Mouse (Mus musculus) forebrain, embryonic 13.5 days (tissue): ENCODE data around the gene Olfr463. TPM values are rescaled to one million over a fixed set of nuclear protein-coding genes. Genes with fewer than 3 reads are reported as not detected.

Source experiments
- ATAC-seq: fragments of 200-750 bp; cut with Nextera tagmentation; 2 replicates; pipeline ENCODE4 v1.8.0; 2017
- H3K27ac ChIP-seq: fragments of 300-500 bp; sonication (generic); 2 replicates; pipeline ENCODE4 v1.5.1; 2015; ENCODE audit warnings: inconsistent platforms, mild to moderate bottlenecking, moderate library complexity
- H3K27me3 ChIP-seq: fragments of 300-500 bp; sonication (generic); 2 replicates; pipeline ENCODE4 v1.6.1; 2015; ENCODE audit warnings: mild to moderate bottlenecking, inconsistent platforms
- H3K36me3 ChIP-seq: fragments of 300-500 bp; sonication (generic); 2 replicates; pipeline ENCODE4 v1.6.1; 2015; ENCODE audit warnings: mild to moderate bottlenecking, inconsistent platforms; ENCODE audit not compliant: poor library complexity, severe bottlenecking
- H3K4me1 ChIP-seq: fragments of 300-500 bp; sonication (generic); 2 replicates; pipeline ENCODE4 v1.6.1; 2015; ENCODE audit warnings: inconsistent platforms
- H3K4me2 ChIP-seq: fragments of 300-500 bp; sonication (generic); 2 replicates; pipeline ENCODE4 v1.6.1; 2015; ENCODE audit warnings: inconsistent platforms, mild to moderate bottlenecking, moderate library complexity
- H3K4me3 ChIP-seq: fragments of 300-500 bp; sonication (generic); 2 replicates; pipeline ENCODE4 v1.5.1; 2015; ENCODE audit warnings: mild to moderate bottlenecking, inconsistent platforms
- H3K9ac ChIP-seq: fragments of 300-500 bp; sonication (generic); 2 replicates; pipeline ENCODE4 v1.6.1; 2015; ENCODE audit warnings: mild to moderate bottlenecking, inconsistent platforms
- H3K9me3 ChIP-seq: fragments of 300-500 bp; sonication (generic); replicated peaks from 2 replicates; pipeline ENCODE4 v1.6.1; 2016; ENCODE audit warnings: inconsistent platforms
- WGBS: fragments of 180-500 bp; shearing (Covaris S2); methylation state at CpG from one replicate; pipeline ENCODE4 v1.1.7; 2015; 5-methylcytosine and 5-hydroxymethylcytosine counted together
- polyA plus RNA-seq: library from polyadenylated mRNA; unstranded; fragments of >200 nt; fragmentation: Nextera tagmentation; extraction: Ambion mirVana; gene quantifications from 2 replicates; pipeline ENCODE4 v1.2.1, GENCODE M21; 2015

The Olfr463 gene
- not detected in 2 replicates for polyA plus RNA-seq

- no peak for ATAC-seq
- no peaks in the 10 kb centered on the region for H3K36me3 ChIP-seq
- H3K9me3 ChIP-seq = no peaks in the 10 kb centered on the region
- no peaks in the 10 kb centered on the region for H3K4me1 ChIP-seq
- H3K4me3 ChIP-seq = no peak within 1 kb of the TSS
- no peak within 1 kb of the TSS for H3K9ac ChIP-seq
- H3K4me2 ChIP-seq = no peak within 1 kb of the TSS
- H3K27me3 ChIP-seq = 0 out of 2 replicates have a peak, but pooled peaks cover 3% of the 10 kb centered on the region
- H3K27ac ChIP-seq = no peak within 1 kb of the TSS
These were observed at the start of gene Olfr463 for GRCm38 (mm10) chr11:87897287-87897686. Gene Olfr463, minus strand, starts transcription at chr11:87897387.

GRCm38 (mm10) chr11:87935467-87935866 is 38.3 kb upstream of the Olfr463 start:
- Histone ChIP-seq H3K27ac (no peak overlapping the region), H3K9ac (no peak overlapping the region), H3K27me3 (no peaks in the 10 kb centered on the region), H3K4me2 (no peak overlapping the region), H3K9me3 (no peaks in the 10 kb centered on the region), H3K4me3 (no peak overlapping the region), H3K4me1 (no peaks in the 10 kb centered on the region), H3K36me3 (no peaks in the 10 kb centered on the region)
- WGBS = 81% methylated on average over 3 of the region's 3 CpGs
- no peak for ATAC-seq

GRCm38 (mm10) chr11:87933731-87934130 is 36.5 kb upstream of the Olfr463 start:
- ATAC-seq = no peak
- no peak overlapping the region for H3K27ac ChIP-seq
- H3K4me3 ChIP-seq = no peak overlapping the region
- H3K36me3 ChIP-seq = no peaks in the 10 kb centered on the region
- no peak overlapping the region for H3K9ac ChIP-seq
- 65% methylated on average over 2 of the region's 2 CpGs for WGBS
- no peaks in the 10 kb centered on the region for H3K9me3 ChIP-seq
- H3K4me1 ChIP-seq = no peaks in the 10 kb centered on the region
- no peaks in the 10 kb centered on the region for H3K27me3 ChIP-seq
- H3K4me2 ChIP-seq = no peak overlapping the region

GRCm38 (mm10) chr11:87930348-87930747 is 33.2 kb upstream of the Olfr463 start:
- WGBS = 91% methylated on average over 2 of the region's 2 CpGs
- no peak for ATAC-seq
- Histone ChIP-seq H3K36me3 (no peaks in the 10 kb centered on the region), H3K4me3 (no peak overlapping the region), H3K27ac (no peak overlapping the region), H3K9me3 (no peaks in the 10 kb centered on the region), H3K4me1 (no peaks in the 10 kb centered on the region), H3K4me2 (no peak overlapping the region), H3K27me3 (no peaks in the 10 kb centered on the region), H3K9ac (no peak overlapping the region)

GRCm38 (mm10) chr11:87920966-87921365 is 23.8 kb upstream of the Olfr463 start, which contains the start of gene Olfr464:
Gene Olfr464, minus strand, starts transcription at chr11:87920967.
- WGBS = 36% methylated on average over 5 of the region's 5 CpGs

GRCm38 (mm10) chr11:87920301-87920700 is 23.1 kb upstream of the Olfr463 start:
- Histone ChIP-seq H3K36me3 (no peaks in the 10 kb centered on the region), H3K4me1 (no peaks in the 10 kb centered on the region), H3K27me3 (no peaks in the 10 kb centered on the region; the same call in 1 of the 2 replicates), H3K27ac (no peak overlapping the region), H3K9ac (no peak overlapping the region), H3K9me3 (no peaks in the 10 kb centered on the region), H3K4me3 (no peak overlapping the region), H3K4me2 (no peak overlapping the region)
- no peak for ATAC-seq
- 71% methylated on average over 2 of the region's 2 CpGs for WGBS

More at GRCm38 (mm10) chr11:87920966-87921365, 23.8 kb upstream of the Olfr463 start, which contains the start of gene Olfr464:
- Histone ChIP-seq H3K36me3 (no peaks in the 10 kb centered on the region), H3K4me2 (no peak within 1 kb of the TSS), H3K27ac (no peak within 1 kb of the TSS), H3K4me3 (no peak within 1 kb of the TSS), H3K27me3 (no peaks in the 10 kb centered on the region; the same call in 1 of the 2 replicates), H3K9me3 (no peaks in the 10 kb centered on the region), H3K4me1 (no peaks in the 10 kb centered on the region), H3K9ac (no peak within 1 kb of the TSS)
- ATAC-seq = no peak

- H3K9ac ChIP-seq = no peak overlapping the region
- no peak overlapping the region for H3K4me2 ChIP-seq
- H3K27me3 ChIP-seq = no peaks in the 10 kb centered on the region; the same call in 1 of the 2 replicates
- H3K4me1 ChIP-seq = no peaks in the 10 kb centered on the region
- no peaks in the 10 kb centered on the region for H3K36me3 ChIP-seq
- no peaks in the 10 kb centered on the region for H3K9me3 ChIP-seq
- H3K4me3 ChIP-seq = no peak overlapping the region
- no peak for ATAC-seq
- H3K27ac ChIP-seq = no peak overlapping the region
- WGBS = 83% methylated on average over 1 of the region's 1 CpGs
These were observed 18.8 kb upstream of the Olfr463 start for GRCm38 (mm10) chr11:87916005-87916404.

- Histone ChIP-seq H3K27ac (no peak overlapping the region), H3K9ac (no peak overlapping the region), H3K9me3 (no peaks in the 10 kb centered on the region), H3K4me1 (no peaks in the 10 kb centered on the region), H3K36me3 (no peaks in the 10 kb centered on the region), H3K4me3 (no peak overlapping the region), H3K27me3 (no peaks in the 10 kb centered on the region), H3K4me2 (no peak overlapping the region)
- ATAC-seq = no peak
- WGBS = 78% methylated on average over 3 of the region's 3 CpGs
These were observed 7.1 kb upstream of the Olfr463 start for GRCm38 (mm10) chr11:87904331-87904730.

- WGBS = 92% methylated on average over 6 of the region's 6 CpGs
- no peak within 1 kb of the TSS for H3K27ac ChIP-seq
These were observed 5.0 kb downstream of the Olfr463 start, which contains the start of gene Olfr462 for GRCm38 (mm10) chr11:87892168-87892567. Gene Olfr462, minus strand, starts transcription at chr11:87892268.

GRCm38 (mm10) chr11:87884856-87885255 is 12.3 kb downstream of the Olfr463 start:
- no peaks in the 10 kb centered on the region for H3K36me3 ChIP-seq
- WGBS = 82% methylated on average over 5 of the region's 5 CpGs
- no peak overlapping the region for H3K4me3 ChIP-seq
- H3K4me1 ChIP-seq = no peaks in the 10 kb centered on the region
- H3K9me3 ChIP-seq = no peaks in the 10 kb centered on the region
- H3K9ac ChIP-seq = no peak overlapping the region
- H3K27me3 ChIP-seq = no peaks in the 10 kb centered on the region
- H3K27ac ChIP-seq = no peak overlapping the region
- no peak for ATAC-seq
- no peak overlapping the region for H3K4me2 ChIP-seq

More at GRCm38 (mm10) chr11:87892168-87892567, 5.0 kb downstream of the Olfr463 start, which contains the start of gene Olfr462:
- no peaks in the 10 kb centered on the region for H3K36me3 ChIP-seq
- H3K27me3 ChIP-seq = no peaks in the 10 kb centered on the region
- no peak within 1 kb of the TSS for H3K4me2 ChIP-seq
- H3K4me1 ChIP-seq = no peaks in the 10 kb centered on the region
- no peak within 1 kb of the TSS for H3K4me3 ChIP-seq
- no peak for ATAC-seq
- no peaks in the 10 kb centered on the region for H3K9me3 ChIP-seq
- H3K9ac ChIP-seq = no peak within 1 kb of the TSS

- WGBS = 36% methylated on average over 5 of the region's 5 CpGs
- H3K9ac ChIP-seq = no peak overlapping the region
These were observed 13.7 kb downstream of the Olfr463 start for GRCm38 (mm10) chr11:87883493-87883892.

GRCm38 (mm10) chr11:87881714-87882113 is 15.5 kb downstream of the Olfr463 start:
- H3K27ac ChIP-seq = no peak overlapping the region
- no peaks in the 10 kb centered on the region for H3K4me1 ChIP-seq
- WGBS = 80% methylated on average over 4 of the region's 4 CpGs
- H3K9ac ChIP-seq = no peak overlapping the region
- H3K4me2 ChIP-seq = no peak overlapping the region
- no peaks in the 10 kb centered on the region for H3K36me3 ChIP-seq
- no peaks in the 10 kb centered on the region for H3K9me3 ChIP-seq
- no peak for ATAC-seq
- H3K27me3 ChIP-seq = no peaks in the 10 kb centered on the region
- no peak overlapping the region for H3K4me3 ChIP-seq

More at GRCm38 (mm10) chr11:87883493-87883892, 13.7 kb downstream of the Olfr463 start:
- ATAC-seq = no peak
- H3K9me3 ChIP-seq = no peaks in the 10 kb centered on the region
- H3K27ac ChIP-seq = no peak overlapping the region
- no peaks in the 10 kb centered on the region for H3K36me3 ChIP-seq
- no peak overlapping the region for H3K4me2 ChIP-seq
- no peaks in the 10 kb centered on the region for H3K4me1 ChIP-seq
- no peak overlapping the region for H3K4me3 ChIP-seq
- no peaks in the 10 kb centered on the region for H3K27me3 ChIP-seq

GRCm38 (mm10) chr11:87879826-87880225 is 17.4 kb downstream of the Olfr463 start:
- no peak overlapping the region for H3K9ac ChIP-seq
- H3K9me3 ChIP-seq = no peaks in the 10 kb centered on the region
- no peak overlapping the region for H3K4me3 ChIP-seq
- ATAC-seq = no peak
- no peaks in the 10 kb centered on the region for H3K36me3 ChIP-seq
- no peak overlapping the region for H3K27ac ChIP-seq
- H3K27me3 ChIP-seq = no peaks in the 10 kb centered on the region
- no peak overlapping the region for H3K4me2 ChIP-seq
- H3K4me1 ChIP-seq = no peaks in the 10 kb centered on the region
- 72% methylated on average over 9 of the region's 9 CpGs for WGBS
